Mouse (Mus musculus) C2C12 (cell line): ENCODE measurements at regions not wholly inside any gene's neighbourhood (a gene's known extent, or its start where the extent isn't known, plus 50 kb on each side); places are given as distances from the start of the nearest gene placed in this dataset.

ENCODE experiments used
- H3K27me3 ChIP-seq: one replicate; pipeline ENCODE4 v1.6.1; 2011; ENCODE audit not compliant: control insufficient read depth, insufficient read depth, insufficient read length
- H3K36me3 ChIP-seq: one replicate; pipeline ENCODE4 v1.6.1; 2011; ENCODE audit not compliant: control insufficient read depth, insufficient read depth
- H3K4me3 ChIP-seq: one replicate; pipeline ENCODE4 v1.5.1; 2011; ENCODE audit warnings: mild to moderate bottlenecking, control low read depth; ENCODE audit not compliant: poor library complexity, insufficient read depth, severe bottlenecking
- H3K79me2 ChIP-seq: one replicate; pipeline ENCODE4 v1.6.1; 2011; ENCODE audit not compliant: control insufficient read depth, insufficient read depth
- H3K79me3 ChIP-seq: one replicate; pipeline ENCODE4 v1.6.1; 2011; ENCODE audit warnings: low read depth, control low read depth
- H3ac ChIP-seq: one replicate; pipeline ENCODE3; 2011; ENCODE audit warnings: low read depth; ENCODE audit not compliant: control insufficient read depth, insufficient read length
- CEBPB ChIP-seq: IDR thresholded peaks from one replicate; pipeline ENCODE4 v1.6.1; 2011; ENCODE audit warnings: low read depth, mild to moderate bottlenecking, control low read depth, moderate library complexity
- CTCF ChIP-seq: IDR thresholded peaks from one replicate; pipeline ENCODE4 v1.5.1; 2011; ENCODE audit not compliant: control insufficient read depth, insufficient read depth, insufficient read length
- FOSL1 ChIP-seq: IDR thresholded peaks from one replicate; pipeline ENCODE4 v1.8.0; 2011; ENCODE audit warnings: mild to moderate bottlenecking, low read length; ENCODE audit not compliant: poor library complexity, insufficient read depth, severe bottlenecking
- MAX ChIP-seq: IDR thresholded peaks from one replicate; pipeline ENCODE4 v1.6.1; 2011; ENCODE audit warnings: mild to moderate bottlenecking, control low read depth
- MYOD1 ChIP-seq: IDR thresholded peaks from one replicate; pipeline ENCODE4 v1.6.1; 2011; ENCODE audit warnings: low read depth; ENCODE audit not compliant: control insufficient read depth, insufficient read length
- MYOG ChIP-seq: IDR thresholded peaks from one replicate; pipeline ENCODE4 v1.6.1; 2011; ENCODE audit not compliant: control insufficient read depth, insufficient read length; ENCODE audit errors: extremely low read depth
- USF1 ChIP-seq: IDR thresholded peaks from one replicate; pipeline ENCODE4 v1.6.1; 2011; ENCODE audit warnings: low read depth, mild to moderate bottlenecking, control low read depth, moderate library complexity

- H3K79me2 ChIP-seq: no peaks in the 10 kb centered on the region
- no peak overlapping the region for H3K4me3 ChIP-seq
- H3K79me3 ChIP-seq: no peaks in the 10 kb centered on the region
- no peaks in the 10 kb centered on the region for H3K27me3 ChIP-seq
- no peak overlapping the region for H3ac ChIP-seq
- no peaks in the 10 kb centered on the region for H3K36me3 ChIP-seq
- TF ChIP-seq USF1: no peak
- TF ChIP-seq MYOD1: no peak
- no peak for TF ChIP-seq FOSL1
- TF ChIP-seq CEBPB: no peak
- TF ChIP-seq MAX: no peak
- no peak for TF ChIP-seq MYOG
- no peak for TF ChIP-seq CTCF
Measured at GRCm38 (mm10) chr10:99941665-99942064, 73.8 kb upstream of the Kitl start.

GRCm38 (mm10) chr10:99938901-99939300 is 76.5 kb upstream of the Kitl start:
- no peak overlapping the region for H3ac ChIP-seq
- TF ChIP-seq CTCF: no peak
- no peak for TF ChIP-seq MYOG
- H3K79me2 ChIP-seq: no peaks in the 10 kb centered on the region
- no peaks in the 10 kb centered on the region for H3K79me3 ChIP-seq
- H3K4me3 ChIP-seq: no peak overlapping the region
- no peaks in the 10 kb centered on the region for H3K36me3 ChIP-seq
- H3K27me3 ChIP-seq: no peaks in the 10 kb centered on the region

GRCm38 (mm10) chr10:99937921-99938618 is 77.4 kb upstream of the Kitl start:
- no peak overlapping the region for H3K4me3 ChIP-seq
- no peaks in the 10 kb centered on the region for H3K79me3 ChIP-seq
- H3K79me2 ChIP-seq: no peaks in the 10 kb centered on the region
- no peaks in the 10 kb centered on the region for H3K36me3 ChIP-seq
- H3ac ChIP-seq: no peak overlapping the region
- no peaks in the 10 kb centered on the region for H3K27me3 ChIP-seq
- TF ChIP-seq CEBPB (no peak), CTCF (no peak)

GRCm38 (mm10) chr10:99929191-99929590 is 86.2 kb upstream of the Kitl start:
- H3K79me3 ChIP-seq: no peaks in the 10 kb centered on the region
- no peak for TF ChIP-seq FOSL1
- TF ChIP-seq MYOG: no peak
- no peak for TF ChIP-seq MAX
- TF ChIP-seq CTCF: no peak
- TF ChIP-seq USF1: no peak
- TF ChIP-seq CEBPB: no peak
- no peak for TF ChIP-seq MYOD1
- no peaks in the 10 kb centered on the region for H3K27me3 ChIP-seq
- no peak overlapping the region for H3K4me3 ChIP-seq
- no peaks in the 10 kb centered on the region for H3K36me3 ChIP-seq
- H3K79me2 ChIP-seq: no peaks in the 10 kb centered on the region
- H3ac ChIP-seq: no peak overlapping the region

- TF ChIP-seq MYOD1: no peak
- TF ChIP-seq CEBPB: no peak
- no peak for TF ChIP-seq MAX
- TF ChIP-seq CTCF: no peak
- no peak for TF ChIP-seq MYOG
- no peak for TF ChIP-seq FOSL1
- no peak for TF ChIP-seq USF1
- no peak overlapping the region for H3ac ChIP-seq
- H3K4me3 ChIP-seq: no peak overlapping the region
- no peaks in the 10 kb centered on the region for H3K79me3 ChIP-seq
- H3K79me2 ChIP-seq: no peaks in the 10 kb centered on the region
- H3K36me3 ChIP-seq: no peaks in the 10 kb centered on the region
- H3K27me3 ChIP-seq: no peaks in the 10 kb centered on the region
Measured at GRCm38 (mm10) chr10:99927913-99928312, 87.5 kb upstream of the Kitl start.

GRCm38 (mm10) chr10:99926327-99926954 is 89.0 kb upstream of the Kitl start:
- no peak for TF ChIP-seq CTCF
- no peak for TF ChIP-seq FOSL1
- TF ChIP-seq MYOG: no peak
- TF ChIP-seq MYOD1: no peak
- no peak for TF ChIP-seq CEBPB
- TF ChIP-seq MAX: no peak
- TF ChIP-seq USF1: no peak
- H3K79me2 ChIP-seq: no peaks in the 10 kb centered on the region
- H3K4me3 ChIP-seq: no peak overlapping the region
- H3K36me3 ChIP-seq: no peaks in the 10 kb centered on the region
- H3ac ChIP-seq: no peak overlapping the region
- H3K79me3 ChIP-seq: no peaks in the 10 kb centered on the region
- no peaks in the 10 kb centered on the region for H3K27me3 ChIP-seq
